Mouse (Mus musculus) embryonic fibroblast, embryonic 13.5 days (primary cell): Measurements from ENCODE around the gene Stat5a.

Source experiments
- CTCF ChIP-seq: IDR thresholded peaks from 2 replicates; pipeline ENCODE4 v1.5.1; 2011; ENCODE audit warnings: mild to moderate bottlenecking, control low read depth, low read length, moderate library complexity, borderline replicate concordance; ENCODE audit not compliant: insufficient read depth
- POLR2A ChIP-seq: IDR thresholded peaks from 2 replicates; pipeline ENCODE4 v1.6.1; 2011; ENCODE audit warnings: low read depth, mild to moderate bottlenecking, control low read depth, low read length, moderate library complexity

DNA sequence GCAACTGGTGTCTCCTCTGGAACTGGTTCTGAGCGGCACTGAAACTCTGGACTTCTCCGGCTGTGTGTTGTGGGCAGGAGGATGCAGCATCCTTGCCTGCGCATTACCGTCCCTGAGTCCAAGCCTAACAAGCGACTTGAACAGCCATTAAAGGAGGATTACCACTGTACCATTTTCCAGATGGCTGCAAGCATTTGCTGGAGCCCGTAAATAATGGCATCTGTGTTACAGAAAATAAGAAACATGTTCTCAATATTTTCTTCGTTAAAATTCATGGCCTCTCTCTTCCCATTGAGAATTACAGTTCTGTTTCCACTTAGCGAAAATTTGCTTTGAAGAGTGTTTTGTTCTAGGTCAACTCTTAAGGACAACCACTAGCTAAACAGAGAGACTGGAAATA is 39.1 kb upstream of the Stat5a start:
- TF ChIP-seq CTCF (no peak), POLR2A (no peak)
